Comparison of ENCODE assay signal across 17 mouse cellular contexts in genomic region chr10:85362766-85363442, GRCm38 (mm10). TPM values are rescaled to one million over a fixed set of nuclear protein-coding genes. Genes with fewer than 3 reads are reported as not detected.
A peak's percentile ranks its signal among the peaks of the same experiment; 100 is the strongest.
DNase-seq lines count a peak whose midpoint lies in the region; ATAC-seq lines count a peak whose summit lies in the region.
"Had no signal": no experiment of that assay in that cellular context is flagged by ENCODE, and none has a peak within 500 bp of the region (broad histone marks: within the 10 kb centered on the region; RNA-seq: fewer than 3 reads in every experiment).

No protein-coding gene starts in this region.

- H3K36me3 ChIP-seq in megakaryocyte, embryonic 14.5 days (replicated peaks; ENCODE audit: low read length): no peaks in the 10 kb centered on the region
- H3K36me3 ChIP-seq in forebrain, embryonic 15.5 days: no peaks in the 10 kb centered on the region
- H3K36me3 ChIP-seq in hindbrain, embryonic 14.5 days (replicated peaks; ENCODE audit: control insufficient read depth, insufficient read depth): no peaks in the 10 kb centered on the region
- no peaks in the 10 kb centered on the region for H3K36me3 ChIP-seq in neural tube, embryonic 13.5 days
- H3K36me3 ChIP-seq: heart, embryonic 12.5 days; liver, embryonic 15.5 days had no signal

- H3K27ac ChIP-seq in forebrain, embryonic 15.5 days (replicated peaks): no peak overlapping the region
- no peak overlapping the region; the same call in 1 of the 2 replicates for H3K27ac ChIP-seq in hindbrain, embryonic 14.5 days
- peak overlapping the region; percentile 38; the same call in 1 of the 2 replicates for H3K27ac ChIP-seq in neural tube, embryonic 13.5 days (replicated peaks)
- H3K27ac ChIP-seq: liver, embryonic 15.5 days had no signal

- no peak overlapping the region for H3K4me2 ChIP-seq in forebrain, embryonic 15.5 days (replicated peaks)
- H3K4me2 ChIP-seq in hindbrain, embryonic 14.5 days (replicated peaks): no peak overlapping the region
- H3K4me2 ChIP-seq in neural tube, embryonic 13.5 days: no peak overlapping the region
- H3K4me2 ChIP-seq: heart, embryonic 12.5 days; liver, embryonic 15.5 days had no signal

- DNase-seq in hindbrain, embryonic 14.5 days (ENCODE audit: low spot score): peak; percentile 55
- no peak for DNase-seq in right cerebral cortex, postnatal 10 days (ENCODE audit: low spot score in 2 of 2)
- DNase-seq: adrenal gland, adult 8-10 months; cerebellum, adult 2 months; heart, postnatal 4 days; kidney, adult 8-10 months; lung, postnatal 4 days had no signal

- H3K4me3 ChIP-seq in megakaryocyte, embryonic 14.5 days (replicated peaks): peak overlapping the region; percentile 15
- H3K4me3 ChIP-seq in forebrain, embryonic 15.5 days: no peak overlapping the region
- no peak overlapping the region for H3K4me3 ChIP-seq in hindbrain, embryonic 14.5 days (replicated peaks; ENCODE audit: low read length)
- no peak overlapping the region for H3K4me3 ChIP-seq in neural tube, embryonic 13.5 days
- H3K4me3 ChIP-seq: heart, embryonic 12.5 days; liver, embryonic 15.5 days; myocyte had no signal

- 65% methylated on average over 9 of the region's 9 CpGs for WGBS in forebrain, embryonic 15.5 days
- 36% methylated on average over 9 of the region's 9 CpGs for WGBS in hindbrain, embryonic 14.5 days
- WGBS in neural tube, embryonic 13.5 days: 27% methylated on average over 9 of the region's 9 CpGs

- H3K9ac ChIP-seq in forebrain, embryonic 15.5 days (replicated peaks): no peak overlapping the region
- no peak overlapping the region for H3K9ac ChIP-seq in hindbrain, embryonic 14.5 days
- no peak overlapping the region for H3K9ac ChIP-seq in neural tube, embryonic 13.5 days
- H3K9ac ChIP-seq: heart, embryonic 12.5 days; liver, embryonic 15.5 days had no signal

- no peak for ATAC-seq in megakaryocyte, adult 5-6 weeks (ENCODE audit: poor library complexity, severe bottlenecking)
- ATAC-seq in forebrain, embryonic 15.5 days (replicated peaks): peak; percentile 63
- ATAC-seq in hindbrain, embryonic 14.5 days (ENCODE audit: low FRiP score): peak; percentile 82
- ATAC-seq in neural tube, embryonic 13.5 days (ENCODE audit: low read depth): peak; percentile 83
- no peak for ATAC-seq in megakaryocyte progenitor cell, adult 5-6 weeks (replicated peaks; ENCODE audit: poor library complexity)
- ATAC-seq: CD4-positive, CD25-positive, alpha-beta regulatory T cell, adult 4 months had no signal

- no peaks in the 10 kb centered on the region for H3K27me3 ChIP-seq in megakaryocyte, embryonic 14.5 days (replicated peaks)
- H3K27me3 ChIP-seq in forebrain, embryonic 15.5 days: no peaks in the 10 kb centered on the region
- H3K27me3 ChIP-seq in hindbrain, embryonic 14.5 days (ENCODE audit: control insufficient read depth, insufficient read depth, low read length): no peaks in the 10 kb centered on the region
- H3K27me3 ChIP-seq in neural tube, embryonic 13.5 days: no peaks in the 10 kb centered on the region
- H3K27me3 ChIP-seq: heart, embryonic 12.5 days; liver, embryonic 15.5 days had no signal

- no peaks in the 10 kb centered on the region for H3K4me1 ChIP-seq in megakaryocyte, embryonic 14.5 days
- peaks cover 5% of the 10 kb centered on the region; the same call in 1 of the 2 replicates for H3K4me1 ChIP-seq in forebrain, embryonic 15.5 days
- H3K4me1 ChIP-seq in hindbrain, embryonic 14.5 days (replicated peaks; ENCODE audit: control insufficient read depth, insufficient read depth, low read length): peaks cover 10% of the 10 kb centered on the region; the same call in 1 of the 2 replicates
- peaks cover 27% of the 10 kb centered on the region for H3K4me1 ChIP-seq in neural tube, embryonic 13.5 days (replicated peaks)
- H3K4me1 ChIP-seq: heart, embryonic 12.5 days; liver, embryonic 15.5 days had no signal

- H3K9me3 ChIP-seq in megakaryocyte, embryonic 14.5 days: 0 out of 2 replicates have a peak, but pooled peaks cover 4% of the 10 kb centered on the region
- no peaks in the 10 kb centered on the region for H3K9me3 ChIP-seq in forebrain, embryonic 15.5 days
- H3K9me3 ChIP-seq in hindbrain, embryonic 14.5 days (ENCODE audit: control insufficient read depth, low read length): no peaks in the 10 kb centered on the region
- no peaks in the 10 kb centered on the region for H3K9me3 ChIP-seq in neural tube, embryonic 13.5 days
- H3K9me3 ChIP-seq: heart, embryonic 12.5 days; liver, embryonic 15.5 days had no signal

RNA-seq across cellular contexts. Expression of gene Btbd11, which starts 23.7 kb away (rescaled TPM):
- polyA plus RNA-seq in megakaryocyte, embryonic 14.5 days (2012; ENCODE audit: insufficient read depth, low replicate concordance): 0.20 TPM in 1 of 2 replicates, not detected in the other
- total RNA-seq in megakaryocyte, adult 5-6 weeks (2015): 0.67 and 2.7 TPM in 2 replicates
- 0.37 and 0.40 TPM in 2 replicates for total RNA-seq in megakaryocyte, adult 5-6 weeks (2017)
- polyA plus RNA-seq in forebrain, embryonic 15.5 days (2015; fragmentation: Nextera tagmentation; extraction: Ambion mirVana): 9.6 and 12.8 TPM in 2 replicates
- 28.7 and 32.0 TPM in 2 replicates for polyA plus RNA-seq in hindbrain, embryonic 14.5 days (2014; fragmentation: Nextera tagmentation; extraction: Ambion mirVana)
- polyA plus RNA-seq in neural tube, embryonic 13.5 days (2015; fragmentation: Nextera tagmentation; extraction: Ambion mirVana): 13.5 and 14.4 TPM in 2 replicates
- 2.7 and 2.8 TPM in 2 replicates for total RNA-seq in megakaryocyte progenitor cell, adult 5-6 weeks (2015)
- 1.6 and 2.2 TPM in 2 replicates for total RNA-seq in megakaryocyte progenitor cell, adult 5-6 weeks (2017)
- total RNA-seq: MEL had no signal

Comparison
In these comparisons a context has a peak if more than half of its experiments do, and no peak if none do; other contexts are left out.
1. ATAC-seq: peak in forebrain, embryonic 15.5 days (single experiment), hindbrain, embryonic 14.5 days (single experiment) and neural tube, embryonic 13.5 days (single experiment); none in megakaryocyte, adult 5-6 weeks (single experiment) and megakaryocyte progenitor cell, adult 5-6 weeks (single experiment).